Mouse (Mus musculus): ENCODE results near the gene Spata7. TPM values are rescaled to one million over a fixed set of nuclear protein-coding genes. Genes with fewer than 3 reads are reported as not detected.

Gene Spata7
- total and polyA plus RNA-seq, 2 experiments from 2014 or later, result 32.2 to 35.4 TPM

- DNase-seq (no peak), ATAC-seq (no peak)
- Histone ChIP-seq H3K4me2 (ENCODE audit: low read depth) (no peak overlapping the region), H3K36me3 (ENCODE audit: insufficient read depth) (no peaks in the 10 kb centered on the region), H3K4me1 (ENCODE audit: insufficient read depth) (no peaks in the 10 kb centered on the region), H3K27ac (ENCODE audit: low read depth, low read length) (no peak overlapping the region), H3K4me3 (ENCODE audit: low read depth, low read length) (no peak overlapping the region), H3K9me3 (ENCODE audit: low read length) (no peaks in the 10 kb centered on the region), H3K9ac (no peak overlapping the region), H3K27me3 (ENCODE audit: insufficient read depth, low read length) (no peaks in the 10 kb centered on the region)
- 66% methylated on average over 6 of the region's 6 CpGs for WGBS
- TF ChIP-seq CTCF (IDR thresholded peaks at IDR 0.05; ENCODE audit: low read depth), result no peak
Observed at GRCm38 (mm10) chr12:98712819-98713218, 84.9 kb downstream of the Spata7 start.

- ATAC-seq, result no peak
Observed at GRCm38 (mm10) chr12:98713621-98714103, 85.7 kb downstream of the Spata7 start.

GRCm38 (mm10) chr12:98714757-98715156 lies 86.8 kb downstream of the Spata7 start:
- ATAC-seq (no peak), DNase-seq (no peak)
- Histone ChIP-seq H3K27ac (ENCODE audit: low read depth, low read length) (no peak overlapping the region), H3K9me3 (ENCODE audit: low read length) (no peaks in the 10 kb centered on the region), H3K4me1 (ENCODE audit: insufficient read depth) (no peaks in the 10 kb centered on the region), H3K36me3 (ENCODE audit: insufficient read depth) (no peaks in the 10 kb centered on the region), H3K27me3 (ENCODE audit: insufficient read depth, low read length) (no peaks in the 10 kb centered on the region), H3K4me2 (ENCODE audit: low read depth) (no peak overlapping the region), H3K4me3 (ENCODE audit: low read depth, low read length) (no peak overlapping the region), H3K9ac (no peak overlapping the region)
- 41% methylated on average over 11 of the region's 11 CpGs for WGBS
- no peak for TF ChIP-seq CTCF (IDR thresholded peaks at IDR 0.05; ENCODE audit: low read depth)

More at GRCm38 (mm10) chr12:98713621-98714103, 85.7 kb downstream of the Spata7 start:
- Histone ChIP-seq H3K9ac (no peak overlapping the region), H3K9me3 (ENCODE audit: low read length) (no peaks in the 10 kb centered on the region), H3K27me3 (ENCODE audit: insufficient read depth, low read length) (no peaks in the 10 kb centered on the region), H3K27ac (ENCODE audit: low read depth, low read length) (no peak overlapping the region), H3K4me1 (ENCODE audit: insufficient read depth) (no peaks in the 10 kb centered on the region), H3K4me2 (ENCODE audit: low read depth) (no peak overlapping the region), H3K36me3 (ENCODE audit: insufficient read depth) (no peaks in the 10 kb centered on the region), H3K4me3 (ENCODE audit: low read depth, low read length) (no peak overlapping the region)
- no peak for DNase-seq
- no peak for TF ChIP-seq CTCF (IDR thresholded peaks at IDR 0.05; ENCODE audit: low read depth)
- WGBS, result 62% methylated on average over 7 of the region's 7 CpGs

- no peak overlapping the region for H3K4me2 ChIP-seq (ENCODE audit: low read depth)
Observed at GRCm38 (mm10) chr12:98716142-98716541, 88.2 kb downstream of the Spata7 start.

More at GRCm38 (mm10) chr12:98716142-98716541, 88.2 kb downstream of the Spata7 start:
- no peak for TF ChIP-seq CTCF (IDR thresholded peaks at IDR 0.05; ENCODE audit: low read depth)
- peaks cover 8% of the 10 kb centered on the region; the same call in 1 of the 2 replicates for H3K4me1 ChIP-seq (ENCODE audit: insufficient read depth)
- no peak overlapping the region for H3K27ac ChIP-seq (ENCODE audit: low read depth, low read length)
- H3K9me3 ChIP-seq (ENCODE audit: low read length), result no peaks in the 10 kb centered on the region
- H3K27me3 ChIP-seq (ENCODE audit: insufficient read depth, low read length), result no peaks in the 10 kb centered on the region
- 94% methylated on average over 2 of the region's 2 CpGs for WGBS
- no peaks in the 10 kb centered on the region for H3K36me3 ChIP-seq (ENCODE audit: insufficient read depth)
- ATAC-seq, result no peak
- DNase-seq, result no peak
- no peak overlapping the region for H3K9ac ChIP-seq
- no peak overlapping the region for H3K4me3 ChIP-seq (ENCODE audit: low read depth, low read length)

Other genes with a start within 250 kb of the Spata7 start
- 59.7 and 60.9 TPM in 2 replicates for gene Kcnk10, start 49.8 kb upstream of the Spata7 start, total RNA-seq (2014; rRNA removed)
- 30.2 and 40.9 TPM in 2 replicates for gene Kcnk10, start 49.8 kb upstream of the Spata7 start, polyA plus RNA-seq (2015; fragmentation: Nextera tagmentation; extraction: Ambion mirVana)
- 3.1 and 4.0 TPM in 2 replicates for gene Ptpn21, start 109.2 kb downstream of the Spata7 start, total RNA-seq (2014; rRNA removed)
- gene Ptpn21, start 109.2 kb downstream of the Spata7 start, polyA plus RNA-seq (2015; fragmentation: Nextera tagmentation; extraction: Ambion mirVana), result 1.2 and 1.3 TPM in 2 replicates
- 130 and 134 TPM in 2 replicates for gene Zc3h14, start 118.8 kb downstream of the Spata7 start, total RNA-seq (2014; rRNA removed)
- 103 and 113 TPM in 2 replicates for gene Zc3h14, start 118.8 kb downstream of the Spata7 start, polyA plus RNA-seq (2015; fragmentation: Nextera tagmentation; extraction: Ambion mirVana)